In genomic region chr3:152241098-152241497, GRCm38 (mm10) we compare ENCODE assay signal across 18 mouse cellular contexts. TPM values are rescaled to one million over a fixed set of nuclear protein-coding genes. Genes with fewer than 3 reads are reported as not detected.
"Had no signal": no experiment of that assay in that cellular context is flagged by ENCODE, and none has a peak within 500 bp of the region (broad histone marks: within the 10 kb centered on the region; RNA-seq: fewer than 3 reads in every experiment).

No protein-coding gene starts in this region.

- H3K9me3 ChIP-seq: midbrain, embryonic 10.5 days; neural tube, embryonic 13.5 days; neural tube, embryonic 15.5 days; stomach, embryonic 15.5 days had no signal

- DNase-seq: lung, adult 18-20 months; lung, embryonic 14.5 days; lung, postnatal 10 days; lung, postnatal 4 days; midbrain, embryonic 14.5 days; retina, postnatal 1 day; right cerebral cortex, adult 18-20 months; thymus, adult 2 months; thymus, postnatal 25 days; thymus, postnatal 4 days had no signal

- H3K4me1 ChIP-seq: midbrain, embryonic 10.5 days; neural tube, embryonic 13.5 days; neural tube, embryonic 15.5 days; stomach, embryonic 15.5 days had no signal

- H3K27ac ChIP-seq: liver, embryonic 14.5 days; midbrain, embryonic 10.5 days; neural tube, embryonic 13.5 days; neural tube, embryonic 15.5 days; stomach, embryonic 15.5 days; stomach, postnatal 0 days had no signal

- H3K4me2 ChIP-seq: lung, embryonic 14.5 days; neural tube, embryonic 13.5 days; neural tube, embryonic 15.5 days; stomach, embryonic 15.5 days had no signal

- H3K4me3 ChIP-seq: midbrain, embryonic 10.5 days; myocyte; neural tube, embryonic 13.5 days; neural tube, embryonic 15.5 days; stomach, embryonic 15.5 days had no signal

- H3K27me3 ChIP-seq: neural tube, embryonic 13.5 days; neural tube, embryonic 15.5 days; stomach, embryonic 15.5 days had no signal

- H3K9ac ChIP-seq: liver, embryonic 14.5 days; lung, embryonic 14.5 days; neural tube, embryonic 13.5 days; neural tube, embryonic 15.5 days; stomach, embryonic 15.5 days had no signal

RNA-seq across cellular contexts. Expression of gene Nexn, which starts 25.1 kb away (rescaled TPM):
- total RNA-seq: megakaryocyte, adult 5-6 weeks had no signal
